Mouse (Mus musculus): Measurements from ENCODE around the gene Tagln3.

GRCm38 (mm10) chr16:45714489-45715150 is 9.8 kb downstream of the Tagln3 start:
- TF ChIP-seq CTCF (IDR thresholded peaks at IDR 0.05; ENCODE audit: borderline replicate concordance, insufficient read depth, low read depth, low read length): no peak
- TF ChIP-seq POLR2A (IDR thresholded peaks at IDR 0.05; ENCODE audit: borderline replicate concordance, insufficient read depth, low read length): no peak
